Mouse (Mus musculus) myocyte (in vitro differentiated cells): ENCODE measurements around the gene Prss40.

Source experiments
- E2F4 ChIP-seq: IDR thresholded peaks from one replicate; pipeline ENCODE4 v1.6.1; 2011; ENCODE audit warnings: mild to moderate bottlenecking, control low read depth, moderate library complexity; ENCODE audit not compliant: insufficient read depth
- MAX ChIP-seq: IDR thresholded peaks from one replicate; pipeline ENCODE4 v1.6.1; 2011; ENCODE audit warnings: low read depth, mild to moderate bottlenecking, control low read depth
- MYOD1 ChIP-seq, 3 experiments: IDR thresholded peaks; one replicate each; pipeline ENCODE4 v1.6.1; 2011; ENCODE audit warnings: control low read depth in 2 of 3, low read depth in 2 of 3, mild to moderate bottlenecking in 2 of 3, moderate library complexity in 1 of 3; ENCODE audit not compliant: insufficient read length in 2 of 3, control insufficient read depth in 1 of 3
- MYOG ChIP-seq, 3 experiments: IDR thresholded peaks; one replicate each; pipeline ENCODE4 v1.6.1; 2011; ENCODE audit warnings: control low read depth in 2 of 3, low read depth in 2 of 3, mild to moderate bottlenecking in 2 of 3; ENCODE audit not compliant: insufficient read length in 2 of 3, control insufficient read depth in 1 of 3, insufficient read depth in 1 of 3
- POLR2A ChIP-seq: IDR thresholded peaks from one replicate; pipeline ENCODE4 v1.6.1; 2011; ENCODE audit warnings: low read depth, mild to moderate bottlenecking, control low read depth, moderate library complexity; ENCODE audit not compliant: insufficient read length
- REST ChIP-seq: IDR thresholded peaks from one replicate; pipeline ENCODE4 v1.6.1; 2011; ENCODE audit warnings: mild to moderate bottlenecking, control low read depth, moderate library complexity; ENCODE audit not compliant: insufficient read depth, insufficient read length
- SRF ChIP-seq: IDR thresholded peaks from one replicate; pipeline ENCODE4 v1.6.1; 2011; ENCODE audit warnings: low read depth; ENCODE audit not compliant: control insufficient read depth, insufficient read length
- TCF12 ChIP-seq: IDR thresholded peaks from one replicate; pipeline ENCODE4 v1.6.1; 2011; ENCODE audit warnings: mild to moderate bottlenecking, control low read depth; ENCODE audit not compliant: poor library complexity, insufficient read depth, severe bottlenecking
- TCF3 ChIP-seq: IDR thresholded peaks from one replicate; pipeline ENCODE4 v1.6.1; 2011; ENCODE audit warnings: low read depth, control low read depth; ENCODE audit not compliant: insufficient read length
- USF1 ChIP-seq: IDR thresholded peaks from one replicate; pipeline ENCODE4 v1.6.1; 2011; ENCODE audit warnings: low read depth, mild to moderate bottlenecking, control low read depth, moderate library complexity

DNA sequence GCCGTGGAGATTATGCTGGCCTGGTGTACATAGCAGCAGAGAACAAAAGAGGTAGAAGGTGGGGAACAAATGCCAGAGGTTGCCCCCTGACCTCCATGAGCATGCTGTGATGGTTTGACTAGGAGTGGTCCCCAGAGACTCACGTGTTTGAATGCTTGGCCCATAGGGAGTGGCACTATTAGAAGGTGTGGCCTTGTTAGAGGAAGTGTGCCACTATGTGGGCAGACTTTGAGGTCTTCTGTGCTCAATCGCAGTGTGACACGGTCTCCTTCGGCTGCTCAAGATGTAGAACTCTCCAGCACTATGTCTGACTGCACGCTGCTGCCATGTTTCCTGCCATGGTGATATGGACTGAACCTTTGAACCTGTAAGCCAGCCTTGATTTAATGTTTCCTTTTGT is 12.5 kb upstream of the Prss40 start:
- no peak for TF ChIP-seq MAX
- no peak for TF ChIP-seq POLR2A
- TF ChIP-seq SRF, result no peak
- no peak for TF ChIP-seq REST
- TF ChIP-seq TCF12, result no peak
- TF ChIP-seq USF1, result no peak
- TF ChIP-seq E2F4, result no peak
- TF ChIP-seq MYOG (IDR thresholded peaks at IDR 0.05; ENCODE audit: control insufficient read depth in 1 of 3, insufficient read depth in 1 of 3, insufficient read length in 2 of 3, low read depth in 2 of 3), result no peak
- no peak for TF ChIP-seq MYOD1 (IDR thresholded peaks at IDR 0.05; ENCODE audit: control insufficient read depth in 1 of 3, insufficient read length in 2 of 3, low read depth in 2 of 3)
- no peak for TF ChIP-seq TCF3
